Mouse (Mus musculus) frontal cortex, postnatal 25 days (tissue): ENCODE data around the gene Gm10277.
A peak's percentile ranks its signal among the peaks of the same experiment; 100 is the strongest.
"Not testable (repeated sequence)": the region's sequence is repeated elsewhere in the genome, so short reads cannot be mapped to it uniquely, and the experiment has no call there.

Experiments
- DNase-seq, 2 experiments: peaks; one replicate each; pipeline ENCODE4 v3.0.0; 2022; ENCODE audit warnings: low spot score in 2 of 2

Gm10277 gene

GRCm38 (mm10) chr11:77771879-77772713, 15.5 kb downstream of the Gm10277 start:
- no peak for DNase-seq

- DNase-seq: no peak
Measured at GRCm38 (mm10) chr11:77770346-77770745, 17.2 kb downstream of the Gm10277 start.

- DNase-seq: no peak
Measured at GRCm38 (mm10) chr11:77769496-77769895, 18.1 kb downstream of the Gm10277 start.

- DNase-seq: peak in 1 of 2 experiments; percentile 31
Measured at GRCm38 (mm10) chr11:77766351-77767001, 21.1 kb downstream of the Gm10277 start.

GRCm38 (mm10) chr11:77765459-77765777, 22.1 kb downstream of the Gm10277 start:
- no peak for DNase-seq

GRCm38 (mm10) chr11:77764694-77765458, 22.7 kb downstream of the Gm10277 start:
- peak in 1 of 2 experiments; percentile 22 for DNase-seq

- DNase-seq: peak in 1 of 2 experiments; percentile 21
Measured at GRCm38 (mm10) chr11:77763673-77764340, 23.7 kb downstream of the Gm10277 start.

- DNase-seq: peak; percentile 67 to 74
Measured at GRCm38 (mm10) chr11:77762783-77763672, 24.5 kb downstream of the Gm10277 start, which contains the start of gene Myo18a. Myo18a (plus strand) TSS chr11:77763246.

GRCm38 (mm10) chr11:77760031-77760430, 27.5 kb downstream of the Gm10277 start:
- no peak for DNase-seq

GRCm38 (mm10) chr11:77753469-77753868, 34.1 kb downstream of the Gm10277 start:
- DNase-seq: no peak

GRCm38 (mm10) chr11:77752525-77752924, 35.0 kb downstream of the Gm10277 start:
- DNase-seq: no peak

- DNase-seq: no peak
Measured at GRCm38 (mm10) chr11:77748996-77749395, 38.6 kb downstream of the Gm10277 start.

- not testable (repeated sequence) for DNase-seq
Measured at GRCm38 (mm10) chr11:77747103-77747502, 40.4 kb downstream of the Gm10277 start.

- DNase-seq: no peak
Measured at GRCm38 (mm10) chr11:77746652-77747051, 40.9 kb downstream of the Gm10277 start.

- DNase-seq: no peak
Measured at GRCm38 (mm10) chr11:77743966-77744365, 43.6 kb downstream of the Gm10277 start.

- DNase-seq: no peak
Measured at GRCm38 (mm10) chr11:77738555-77738954, 49.0 kb downstream of the Gm10277 start.

GRCm38 (mm10) chr11:77737289-77737688, 50.3 kb downstream of the Gm10277 start:
- peak; percentile 71 to 82 for DNase-seq
